Mouse (Mus musculus) limb, embryonic 15.5 days (tissue): ENCODE data around the gene Rbm45. TPM values are rescaled to one million over a fixed set of nuclear protein-coding genes. Genes with fewer than 3 reads are reported as not detected.

ENCODE experiments used
- ATAC-seq: fragments of 200-750 bp; cut with Nextera tagmentation; 2 replicates; pipeline ENCODE4 v1.8.0; 2017; ENCODE audit warnings: low read depth, moderate TSS enrichment; ENCODE audit not compliant: insufficient number of reproducible peaks, low FRiP score, low TSS enrichment
- H3K27ac ChIP-seq: fragments of 300-500 bp; sonication (generic); 2 replicates; pipeline ENCODE4 v1.5.1; 2015; ENCODE audit warnings: moderate library complexity, mild to moderate bottlenecking, inconsistent platforms
- H3K27me3 ChIP-seq: fragments of 300-500 bp; sonication (generic); 2 replicates; pipeline ENCODE4 v1.6.1; 2015; ENCODE audit warnings: inconsistent platforms
- H3K36me3 ChIP-seq: fragments of 300-500 bp; sonication (generic); 2 replicates; pipeline ENCODE4 v1.6.1; 2015; ENCODE audit warnings: inconsistent platforms
- H3K4me1 ChIP-seq: fragments of 300-500 bp; sonication (generic); 2 replicates; pipeline ENCODE4 v1.6.1; 2015; ENCODE audit warnings: inconsistent platforms
- H3K4me2 ChIP-seq: fragments of 300-500 bp; sonication (generic); 2 replicates; pipeline ENCODE4 v1.6.1; 2015; ENCODE audit warnings: mild to moderate bottlenecking, inconsistent platforms
- H3K4me3 ChIP-seq: fragments of 300-500 bp; sonication (generic); 2 replicates; pipeline ENCODE4 v1.5.1; 2015; ENCODE audit warnings: mild to moderate bottlenecking, inconsistent platforms
- H3K9ac ChIP-seq: fragments of 300-500 bp; sonication (generic); 2 replicates; pipeline ENCODE4 v1.6.1; 2015; ENCODE audit warnings: inconsistent platforms
- H3K9me3 ChIP-seq: fragments of 300-500 bp; sonication (generic); 2 replicates; pipeline ENCODE4 v1.6.1; 2016; ENCODE audit warnings: inconsistent platforms
- WGBS: fragments of 180-500 bp; shearing (Covaris S2); methylation state at CpG from one replicate; pipeline ENCODE4 v1.1.7; 2015; 5-methylcytosine and 5-hydroxymethylcytosine counted together
- polyA plus RNA-seq: library from polyadenylated mRNA; unstranded; fragments of >200 nt; fragmentation: Nextera tagmentation; extraction: Ambion mirVana; gene quantifications from 2 replicates; pipeline ENCODE4 v1.2.1, GENCODE M21; 2015

Rbm45 gene
- polyA plus RNA-seq, 1 experiment from 2014 or later, result 15.1 TPM

DNA sequence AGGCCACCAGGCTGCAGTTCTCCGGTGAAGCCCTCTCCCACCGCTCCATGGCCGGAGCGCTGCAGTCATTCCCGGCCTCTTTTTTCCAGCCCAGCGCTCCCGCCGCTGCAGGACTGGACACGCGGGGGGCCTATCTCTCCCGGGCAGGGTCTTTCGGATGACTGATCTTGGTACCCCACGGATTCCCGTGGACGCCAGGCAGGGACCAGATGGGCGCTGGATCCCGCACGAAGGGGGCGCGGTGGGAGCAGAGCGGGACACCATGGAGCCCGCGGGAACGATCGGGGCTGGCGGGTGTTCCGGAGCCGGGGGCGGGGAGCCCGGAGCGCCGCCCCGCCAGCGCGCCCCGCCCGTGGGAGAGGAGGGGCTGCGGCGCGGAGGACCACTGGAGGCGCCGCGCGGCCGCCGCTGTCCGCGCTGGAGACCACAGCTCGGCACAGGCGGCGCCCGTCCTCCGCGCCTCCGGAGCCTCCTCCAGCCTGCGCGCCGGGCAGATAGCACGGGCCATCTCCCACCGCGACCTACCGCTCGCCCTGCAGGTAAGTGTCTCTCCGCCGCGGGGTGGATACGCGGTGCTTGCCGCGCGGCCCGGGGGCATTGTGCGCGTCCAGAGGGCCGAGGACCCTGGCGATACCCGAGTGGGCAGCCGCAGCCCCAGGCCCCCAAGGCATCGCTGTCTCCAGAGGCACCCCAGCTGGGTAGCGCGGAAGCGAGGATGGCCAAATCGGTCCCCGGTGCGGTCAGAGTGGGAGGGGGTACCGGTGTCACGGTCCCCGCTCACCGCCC is 36.6 kb downstream of the Rbm45 start, which contains the start of gene Osbpl6:
Osbpl6 (plus strand) TSS at position 358 of the 786 bp plus-strand sequence.
- H3K27me3 ChIP-seq, result peaks cover 8% of the 10 kb centered on the region; the same call in 1 of the 2 replicates
- under 1% methylated on average over 84 of the region's 89 CpGs for WGBS
- H3K9ac ChIP-seq, result peak within 1 kb of the TSS; percentile 59
- peak within 1 kb of the TSS; percentile 86 for H3K4me2 ChIP-seq
- peak; percentile 90 for ATAC-seq
- peaks cover 8% of the 10 kb centered on the region for H3K4me1 ChIP-seq
- H3K9me3 ChIP-seq, result no peaks in the 10 kb centered on the region
- H3K4me3 ChIP-seq, result peak within 1 kb of the TSS; percentile 69
- H3K36me3 ChIP-seq, result no peaks in the 10 kb centered on the region
- H3K27ac ChIP-seq, result peak within 1 kb of the TSS; percentile 82

- peak overlapping the region; percentile 76 for H3K27ac ChIP-seq
- peaks cover 8% of the 10 kb centered on the region; the same call in 1 of the 2 replicates for H3K27me3 ChIP-seq
- H3K4me2 ChIP-seq, result peak overlapping the region; percentile 86
- H3K4me1 ChIP-seq, result peaks cover 8% of the 10 kb centered on the region
- H3K9ac ChIP-seq, result peak overlapping the region; percentile 59
- peak overlapping the region; percentile 69 for H3K4me3 ChIP-seq
- H3K36me3 ChIP-seq, result no peaks in the 10 kb centered on the region
- no peaks in the 10 kb centered on the region for H3K9me3 ChIP-seq
- 0% methylated on average over 48 of the region's 49 CpGs for WGBS
- peak; percentile 73; the same call in 1 of the 2 replicates for ATAC-seq
Measured at GRCm38 (mm10) chr2:76406937-76407441, 37.2 kb downstream of the Rbm45 start.

DNA sequence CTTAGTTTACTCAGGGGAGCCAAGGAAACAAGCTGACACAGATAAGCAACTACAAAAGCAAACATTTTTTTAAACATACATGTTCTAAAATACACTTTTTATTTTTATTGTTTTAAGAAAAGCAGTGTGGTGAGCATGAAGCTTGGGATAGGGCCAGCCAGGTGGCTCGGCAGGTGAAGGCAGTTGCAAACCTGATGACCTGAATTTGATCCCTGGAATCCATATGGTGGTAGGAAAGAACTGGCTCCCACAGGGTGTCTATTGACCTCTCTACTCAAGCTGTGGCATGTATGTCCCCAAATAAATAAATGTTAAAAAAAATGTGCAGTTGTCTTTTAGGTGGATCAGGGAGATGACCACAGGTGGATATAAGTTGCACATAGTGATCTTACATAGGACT is 39.7 kb downstream of the Rbm45 start:
- peaks cover 2% of the 10 kb centered on the region; the same call in 1 of the 2 replicates for H3K27me3 ChIP-seq
- no peak overlapping the region for H3K9ac ChIP-seq
- no peak overlapping the region for H3K4me2 ChIP-seq
- no peak overlapping the region for H3K4me3 ChIP-seq
- no peak for ATAC-seq
- 46% methylated on average over 1 of the region's 1 CpGs for WGBS
- H3K4me1 ChIP-seq, result peaks cover 8% of the 10 kb centered on the region
- H3K27ac ChIP-seq, result no peak overlapping the region
- H3K36me3 ChIP-seq, result no peaks in the 10 kb centered on the region
- H3K9me3 ChIP-seq, result no peaks in the 10 kb centered on the region

GRCm38 (mm10) chr2:76409986-76410385 is 40.2 kb downstream of the Rbm45 start:
- WGBS, result 90% methylated on average over 2 of the region's 2 CpGs
- Histone ChIP-seq H3K4me1 (peaks cover 8% of the 10 kb centered on the region), H3K27me3 (no peaks in the 10 kb centered on the region), H3K4me3 (no peak overlapping the region), H3K27ac (no peak overlapping the region), H3K9me3 (no peaks in the 10 kb centered on the region), H3K4me2 (no peak overlapping the region), H3K9ac (no peak overlapping the region), H3K36me3 (no peaks in the 10 kb centered on the region)
- ATAC-seq, result no peak

GRCm38 (mm10) chr2:76412924-76413323 is 43.1 kb downstream of the Rbm45 start:
- WGBS, result 76% methylated on average over 2 of the region's 2 CpGs
- H3K4me3 ChIP-seq, result no peak overlapping the region
- no peak overlapping the region for H3K27ac ChIP-seq
- no peaks in the 10 kb centered on the region for H3K36me3 ChIP-seq
- no peak overlapping the region for H3K4me2 ChIP-seq
- no peak overlapping the region for H3K9ac ChIP-seq
- no peaks in the 10 kb centered on the region for H3K27me3 ChIP-seq
- ATAC-seq, result no peak
- no peaks in the 10 kb centered on the region for H3K9me3 ChIP-seq
- no peaks in the 10 kb centered on the region for H3K4me1 ChIP-seq

- Histone ChIP-seq H3K9ac (no peak overlapping the region), H3K36me3 (no peaks in the 10 kb centered on the region), H3K27me3 (no peaks in the 10 kb centered on the region), H3K4me1 (no peaks in the 10 kb centered on the region), H3K4me2 (no peak overlapping the region), H3K4me3 (no peak overlapping the region), H3K9me3 (no peaks in the 10 kb centered on the region), H3K27ac (no peak overlapping the region)
- no peak for ATAC-seq
- whole genome bisulfite sequencing, result 91% methylated on average over 14 of the region's 14 CpGs
Measured at GRCm38 (mm10) chr2:76417446-76418141, 47.8 kb downstream of the Rbm45 start.

DNA sequence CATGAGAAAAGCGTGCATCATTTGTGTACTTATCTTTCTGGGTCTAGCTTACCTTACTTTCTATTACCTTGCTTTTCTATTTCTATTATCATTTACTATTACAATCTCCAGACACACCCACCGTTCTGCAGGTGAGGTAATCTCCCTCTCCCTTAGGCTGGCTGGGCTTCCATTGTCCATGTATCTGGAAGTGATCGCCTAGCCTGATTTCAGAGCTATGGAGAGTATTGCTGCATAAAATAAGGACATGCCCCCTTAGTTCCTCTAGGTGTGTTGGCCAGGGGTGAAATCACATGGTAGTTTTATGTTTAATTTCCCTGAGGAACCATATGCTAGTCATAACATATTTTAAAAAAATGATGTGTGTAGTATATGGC is 48.3 kb downstream of the Rbm45 start:
- Histone ChIP-seq H3K9ac (no peak overlapping the region), H3K27ac (no peak overlapping the region), H3K4me2 (no peak overlapping the region), H3K36me3 (no peaks in the 10 kb centered on the region), H3K27me3 (no peaks in the 10 kb centered on the region), H3K4me3 (no peak overlapping the region), H3K4me1 (no peaks in the 10 kb centered on the region), H3K9me3 (no peaks in the 10 kb centered on the region)
- 90% methylated on average over 3 of the region's 3 CpGs for WGBS
- no peak for ATAC-seq

DNA sequence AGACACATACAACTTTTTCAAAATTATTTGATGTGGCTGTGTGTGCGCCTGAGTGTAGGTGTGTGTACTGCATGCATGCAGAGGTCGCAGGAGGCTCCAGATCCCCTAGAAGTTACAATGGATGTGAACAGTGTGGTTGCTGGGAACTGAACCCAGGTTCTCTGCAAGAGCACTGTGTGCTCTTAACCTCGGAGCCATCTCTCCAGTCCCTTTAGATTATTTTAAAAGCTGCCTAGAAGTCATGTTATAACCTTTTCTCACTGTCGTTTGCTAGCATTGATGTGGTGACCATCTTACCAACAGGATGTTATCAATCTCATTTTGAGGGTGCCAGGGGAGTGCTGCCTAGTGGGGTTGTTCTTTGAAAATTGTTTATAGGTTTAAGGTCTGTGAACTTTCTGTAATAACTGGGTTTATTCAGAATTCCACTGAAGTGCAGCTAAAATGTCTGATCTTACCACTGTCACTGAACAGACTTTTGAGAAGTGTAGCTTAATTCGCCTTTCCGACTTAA is 51.7 kb downstream of the Rbm45 start:
- Histone ChIP-seq H3K27me3 (no peaks in the 10 kb centered on the region), H3K27ac (no peak overlapping the region), H3K9ac (no peak overlapping the region), H3K9me3 (no peaks in the 10 kb centered on the region), H3K4me1 (no peaks in the 10 kb centered on the region), H3K36me3 (no peaks in the 10 kb centered on the region), H3K4me2 (no peak overlapping the region), H3K4me3 (no peak overlapping the region)
- no peak for ATAC-seq
- WGBS, result 53% methylated on average over 6 of the region's 6 CpGs

DNA sequence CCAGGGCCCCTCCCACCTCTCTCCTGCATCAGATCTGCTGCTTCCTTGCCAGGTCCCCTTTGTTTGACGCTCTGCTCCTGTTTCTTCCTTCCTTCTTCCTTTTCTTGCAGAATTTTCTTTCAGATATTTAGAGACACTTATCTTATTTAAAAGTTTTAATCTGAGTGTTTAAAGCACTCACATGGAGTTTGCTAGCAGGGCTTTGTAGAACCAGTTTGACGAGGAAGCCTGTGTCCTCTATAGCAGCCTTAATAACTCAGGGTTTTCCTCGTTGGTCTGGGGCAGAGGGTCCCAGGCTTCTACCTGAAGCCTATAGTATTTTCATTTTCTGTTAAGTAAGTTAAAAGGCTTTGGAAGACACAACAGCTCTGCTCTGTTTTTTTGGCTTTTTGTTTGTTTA is 57.0 kb downstream of the Rbm45 start:
- ATAC-seq, result no peak
- Histone ChIP-seq H3K27ac (no peak overlapping the region), H3K4me1 (0 out of 2 replicates have a peak, but pooled peaks cover 2% of the 10 kb centered on the region), H3K27me3 (no peaks in the 10 kb centered on the region), H3K36me3 (no peaks in the 10 kb centered on the region), H3K4me2 (no peak overlapping the region), H3K9me3 (no peaks in the 10 kb centered on the region), H3K9ac (no peak overlapping the region), H3K4me3 (no peak overlapping the region)
- WGBS, result 54% methylated on average over 3 of the region's 3 CpGs

DNA sequence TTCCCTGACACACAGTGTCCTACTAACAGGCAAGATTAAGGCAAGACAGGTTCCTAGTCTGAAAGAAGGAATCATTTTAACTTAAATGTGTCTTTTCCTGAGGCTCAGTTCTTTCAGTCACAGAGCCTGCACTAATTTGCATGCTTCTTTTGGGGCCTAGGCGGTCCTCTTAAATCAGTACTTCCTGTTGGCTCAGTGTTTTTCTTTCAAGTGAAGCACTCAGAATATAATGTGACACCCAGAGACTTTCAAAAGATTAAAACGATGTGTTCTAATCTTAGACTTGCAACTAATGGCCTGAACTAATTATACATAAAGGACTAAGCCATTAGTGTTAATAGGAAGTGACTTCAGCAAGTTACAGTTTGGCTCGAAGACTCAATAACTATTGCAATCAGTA is 59.5 kb downstream of the Rbm45 start:
- Histone ChIP-seq H3K9me3 (no peaks in the 10 kb centered on the region), H3K4me2 (no peak overlapping the region), H3K4me3 (no peak overlapping the region), H3K36me3 (no peaks in the 10 kb centered on the region), H3K27ac (no peak overlapping the region), H3K9ac (no peak overlapping the region), H3K4me1 (0 out of 2 replicates have a peak, but pooled peaks cover 2% of the 10 kb centered on the region), H3K27me3 (no peaks in the 10 kb centered on the region)
- no peak for ATAC-seq
- 37% methylated on average over 3 of the region's 3 CpGs for WGBS

DNA sequence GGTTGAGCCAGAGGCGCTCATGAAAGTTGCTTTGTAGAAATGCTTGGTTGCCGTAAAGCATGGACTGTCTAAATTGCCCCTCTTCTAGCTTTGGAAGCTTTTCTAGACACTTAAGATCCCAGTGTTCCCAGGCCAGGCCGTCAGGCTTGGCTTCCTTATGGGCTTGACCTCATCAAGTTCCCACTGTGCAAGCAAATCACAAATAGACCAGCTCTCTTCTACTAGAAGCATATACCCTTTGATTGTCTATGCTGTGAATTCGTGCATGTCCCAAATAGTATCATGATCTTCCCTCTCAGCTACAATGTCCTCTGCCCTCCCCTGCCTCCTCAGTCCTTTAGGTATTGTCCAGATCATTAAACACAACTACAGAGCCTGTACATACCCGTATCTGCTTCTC is 60.1 kb downstream of the Rbm45 start:
- WGBS, result 61% methylated on average over 5 of the region's 5 CpGs
- Histone ChIP-seq H3K4me1 (0 out of 2 replicates have a peak, but pooled peaks cover 2% of the 10 kb centered on the region), H3K27ac (no peak overlapping the region), H3K9ac (no peak overlapping the region), H3K9me3 (no peaks in the 10 kb centered on the region), H3K36me3 (no peaks in the 10 kb centered on the region), H3K4me3 (no peak overlapping the region), H3K27me3 (no peaks in the 10 kb centered on the region), H3K4me2 (no peak overlapping the region)
- ATAC-seq, result no peak

- Histone ChIP-seq H3K27ac (no peak overlapping the region), H3K36me3 (no peaks in the 10 kb centered on the region), H3K4me3 (no peak overlapping the region), H3K9me3 (no peaks in the 10 kb centered on the region), H3K9ac (no peak overlapping the region), H3K4me2 (no peak overlapping the region), H3K27me3 (no peaks in the 10 kb centered on the region), H3K4me1 (0 out of 2 replicates have a peak, but pooled peaks cover 2% of the 10 kb centered on the region)
- WGBS, result 90% methylated on average over 3 of the region's 3 CpGs
- ATAC-seq, result no peak
Measured at GRCm38 (mm10) chr2:76430539-76430938, 60.8 kb downstream of the Rbm45 start.
